Mouse (Mus musculus) heart, adult 2 months (tissue): ENCODE measurements around the gene Ctla4. TPM values are rescaled to one million over a fixed set of nuclear protein-coding genes. Genes with fewer than 3 reads are reported as not detected.

Experiments
- DNase-seq, 2 experiments: peaks; one replicate each; pipeline ENCODE4 v3.0.0; 2021
- H3K27ac ChIP-seq: fragments of 200-600 bp; 2 replicates; pipeline ENCODE4 v1.8.1; 2022
- H3K27me3 ChIP-seq: fragments of 200-500 bp; 2 replicates; pipeline ENCODE4 v1.6.1; 2012; ENCODE audit warnings: mild to moderate bottlenecking, low read length, inconsistent platforms, mixed read lengths; ENCODE audit not compliant: control insufficient read depth, insufficient read depth
- H3K36me3 ChIP-seq: fragments of 200-500 bp; 2 replicates; pipeline ENCODE4 v1.6.1; 2012; ENCODE audit warnings: low read length, inconsistent platforms; ENCODE audit not compliant: control insufficient read depth, insufficient read depth
- H3K4me1 ChIP-seq: fragments of 200-500 bp; 2 replicates; pipeline ENCODE4 v1.6.1; 2011; ENCODE audit warnings: low read length; ENCODE audit not compliant: control insufficient read depth, insufficient read depth
- H3K4me3 ChIP-seq: fragments of 200-600 bp; 2 replicates; pipeline ENCODE4 v1.8.1; 2022
- H3K79me2 ChIP-seq: fragments of 200-500 bp; replicated peaks from 2 replicates; pipeline ENCODE4 v1.6.1; 2012; ENCODE audit warnings: mild to moderate bottlenecking, inconsistent platforms, low read length, moderate library complexity, mixed read lengths; ENCODE audit not compliant: control insufficient read depth, insufficient read depth
- H3K9ac ChIP-seq: fragments of 200-500 bp; 2 replicates; pipeline ENCODE4 v1.6.1; 2012; ENCODE audit warnings: low read depth, mild to moderate bottlenecking, control low read depth, inconsistent platforms, low read length, mixed read lengths
- CTCF ChIP-seq: fragments of 200-600 bp; IDR thresholded peaks from 2 replicates; pipeline ENCODE4 v1.8.1; 2022; ENCODE audit warnings: antibody characterized with exemption, mild to moderate bottlenecking, moderate library complexity
- EP300 ChIP-seq: fragments of 200-500 bp; IDR thresholded peaks from 2 replicates; pipeline ENCODE4 v1.6.1; 2011; ENCODE audit warnings: low read depth, low read length, control low read depth; ENCODE audit not compliant: insufficient read depth
- WGBS: fragments of 180-500 bp; shearing (Covaris S2); methylation state at CpG from one replicate; pipeline ENCODE4 v1.1.7; 2018; 5-methylcytosine and 5-hydroxymethylcytosine counted together
- intact Hi-C: fragments of 180-260 bp; cut with DNase I; formaldehyde crosslinking; loops from one replicate; pipeline ENCODE4 v1.15.1; 2025
- polyA plus RNA-seq: library from polyadenylated mRNA; depleted of rRNA; stranded (reverse); fragments of >200 nt; gene quantifications from 2 replicates; pipeline ENCODE4 v1.2.3, GENCODE M21; 2012; rRNA removed
- total RNA-seq, 2 experiments: library from RNA; stranded (reverse); gene quantifications; 2 replicates each; pipeline ENCODE4 v1.2.3; 2021

Ctla4 gene
- total and polyA plus RNA-seq, 3 experiments, result 0.74 to 0.91 (median 0.86) TPM

- Histone ChIP-seq H3K27ac (no peak overlapping the region), H3K9ac (no peak overlapping the region), H3K4me3 (no peak overlapping the region), H3K36me3 (peaks cover 2% of the 10 kb centered on the region; the same call in 1 of the 2 replicates), H3K4me1 (peaks cover 9% of the 10 kb centered on the region), H3K79me2 (no peaks in the 10 kb centered on the region), H3K27me3 (no peaks in the 10 kb centered on the region)
- 93% methylated on average over 4 of the region's 4 CpGs for WGBS
- intact Hi-C loops, result loop anchor here (5.0 to 10.0 kb wide), 5 partner anchors 65 to 657 kb away; partner anchors contain the start of genes Abi2 and Raph1
- DNase-seq, result no peak
- TF ChIP-seq EP300, result no peak
- TF ChIP-seq CTCF, result peak; percentile 39
Measured at GRCm38 (mm10) chr1:60962095-60962494, 75.3 kb downstream of the Ctla4 start.

Other genes with a start within 250 kb of the Ctla4 start
- 10 to 100 TPM; 11.8 to 15.6 TPM for gene Cd28, start 170.2 kb upstream of the Ctla4 start, total RNA-seq
- gene Cd28, start 170.2 kb upstream of the Ctla4 start, polyA plus RNA-seq, result 1.2 and 2.4 TPM in 2 replicates
- gene Icos, start 90.9 kb downstream of the Ctla4 start, total RNA-seq, result under 1 TPM; 0.18 TPM
- gene Icos, start 90.9 kb downstream of the Ctla4 start, polyA plus RNA-seq, result 0.21 and 0.44 TPM in 2 replicates